Mouse (Mus musculus) embryo, embryonic 10.5 days (tissue): Measurements from ENCODE around the gene Med1.
A peak's percentile ranks its signal among the peaks of the same experiment; 100 is the strongest.

Experiments used
- DNase-seq: peaks from one replicate; pipeline ENCODE4 v3.0.0-alpha.2; 2015; ENCODE audit warnings: low spot score

Med1 gene

GRCm38 (mm10) chr11:98148551-98149301 lies 44.4 kb downstream of the Med1 start:
- peak; percentile 54 for DNase-seq

- DNase-seq: no peak
These were observed 47.2 kb downstream of the Med1 start for GRCm38 (mm10) chr11:98145856-98146255.

- no peak for DNase-seq
These were observed 50.5 kb downstream of the Med1 start for GRCm38 (mm10) chr11:98142545-98142944.

GRCm38 (mm10) chr11:98138894-98139293 lies 54.2 kb downstream of the Med1 start:
- no peak for DNase-seq

GRCm38 (mm10) chr11:98137836-98138235 lies 55.3 kb downstream of the Med1 start:
- DNase-seq: no peak

- no peak for DNase-seq
These were observed 58.1 kb downstream of the Med1 start for GRCm38 (mm10) chr11:98134951-98135350.

- no peak for DNase-seq
These were observed 69.7 kb downstream of the Med1 start for GRCm38 (mm10) chr11:98123424-98123823.

GRCm38 (mm10) chr11:98114363-98114762 lies 78.7 kb downstream of the Med1 start:
- DNase-seq: no peak

GRCm38 (mm10) chr11:98113504-98113903 lies 79.6 kb downstream of the Med1 start:
- no peak for DNase-seq

- no peak for DNase-seq
These were observed 83.4 kb downstream of the Med1 start for GRCm38 (mm10) chr11:98109706-98110105.
